Mouse (Mus musculus): ENCODE results near the gene Majin. TPM values are rescaled to one million over a fixed set of nuclear protein-coding genes. Genes with fewer than 3 reads are reported as not detected.

The Majin gene
- polyA plus RNA-seq, 1 experiment from 2014 or later, result not detected

- H3K27me3 ChIP-seq (replicated peaks), result 0 out of 2 replicates have a peak, but pooled peaks cover 7% of the 10 kb centered on the region
- H3K9ac ChIP-seq, result no peak overlapping the region; the same call in 1 of the 2 replicates
- WGBS (ENCODE audit: insufficient replicate concordance), result 65% methylated on average over 4 of the region's 4 CpGs
- H3K27ac ChIP-seq, result no peak overlapping the region
- peaks cover 24% of the 10 kb centered on the region for H3K4me1 ChIP-seq
- ATAC-seq, result no peak
- H3K9me3 ChIP-seq (replicated peaks), result no peaks in the 10 kb centered on the region
- H3K4me2 ChIP-seq, result no peak overlapping the region
- H3K36me3 ChIP-seq, result peaks cover 21% of the 10 kb centered on the region
- H3K4me3 ChIP-seq, result no peak overlapping the region
Observed at GRCm38 (mm10) chr19:6230411-6230810, 46.2 kb downstream of the Majin start.

DNA sequence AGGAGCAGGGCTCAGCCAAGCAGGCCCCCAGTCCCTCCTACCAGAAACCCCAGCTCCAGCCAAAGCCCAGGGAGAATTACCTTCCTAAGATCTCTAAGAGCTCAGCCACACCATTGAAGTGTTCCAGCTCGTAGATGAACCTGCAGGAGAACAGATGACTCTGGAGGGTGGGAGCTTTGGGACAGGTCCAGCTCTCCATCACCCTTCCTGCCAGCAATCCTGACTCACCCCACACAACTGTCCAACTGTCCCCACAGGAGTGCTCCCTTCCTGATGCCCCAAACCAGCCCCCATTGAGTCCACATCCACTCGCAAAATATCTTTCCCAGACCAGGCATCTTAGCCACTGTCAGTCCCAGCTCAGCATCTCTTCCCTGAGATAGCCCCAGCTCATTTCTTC, 46.8 kb downstream of the Majin start:
- H3K4me3 ChIP-seq, result no peak overlapping the region
- H3K9ac ChIP-seq, result no peak overlapping the region; the same call in 1 of the 2 replicates
- no peak overlapping the region for H3K27ac ChIP-seq
- peaks cover 24% of the 10 kb centered on the region for H3K4me1 ChIP-seq
- H3K36me3 ChIP-seq, result peaks cover 21% of the 10 kb centered on the region
- 0 out of 2 replicates have a peak, but pooled peaks cover 7% of the 10 kb centered on the region for H3K27me3 ChIP-seq (replicated peaks)
- H3K4me2 ChIP-seq, result no peak overlapping the region
- no peaks in the 10 kb centered on the region for H3K9me3 ChIP-seq (replicated peaks)
- 84% methylated on average over 2 of the region's 2 CpGs for WGBS (ENCODE audit: insufficient replicate concordance)
- no peak for ATAC-seq

DNA sequence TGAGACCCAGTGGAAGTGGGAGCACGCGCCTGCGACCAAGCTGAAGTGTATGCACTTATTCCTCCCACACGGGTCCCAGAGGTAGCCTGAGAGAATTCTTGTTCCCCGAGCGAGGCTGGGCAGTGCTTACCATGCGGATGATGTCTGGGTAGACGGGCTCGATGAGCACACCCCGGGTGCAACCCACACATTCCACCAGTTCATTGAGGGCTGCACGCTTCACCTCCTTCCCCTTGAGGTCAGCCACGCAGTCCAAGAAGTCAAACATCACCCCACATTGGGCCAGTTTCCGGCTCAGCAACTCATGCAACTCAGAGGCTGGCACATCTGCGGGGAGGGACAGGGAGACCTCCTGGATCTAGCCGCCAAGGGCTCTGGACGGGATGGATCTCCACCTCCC, 49.5 kb downstream of the Majin start:
- WGBS (ENCODE audit: insufficient replicate concordance), result 84% methylated on average over 16 of the region's 16 CpGs
- no peak for ATAC-seq
- Histone ChIP-seq H3K9ac (no peak overlapping the region), H3K27ac (no peak overlapping the region), H3K4me1 (peaks cover 39% of the 10 kb centered on the region), H3K36me3 (peaks cover 21% of the 10 kb centered on the region), H3K4me2 (no peak overlapping the region), H3K4me3 (no peak overlapping the region), H3K27me3 (replicated peaks) (0 out of 2 replicates have a peak, but pooled peaks cover 7% of the 10 kb centered on the region), H3K9me3 (replicated peaks) (no peaks in the 10 kb centered on the region)

DNA sequence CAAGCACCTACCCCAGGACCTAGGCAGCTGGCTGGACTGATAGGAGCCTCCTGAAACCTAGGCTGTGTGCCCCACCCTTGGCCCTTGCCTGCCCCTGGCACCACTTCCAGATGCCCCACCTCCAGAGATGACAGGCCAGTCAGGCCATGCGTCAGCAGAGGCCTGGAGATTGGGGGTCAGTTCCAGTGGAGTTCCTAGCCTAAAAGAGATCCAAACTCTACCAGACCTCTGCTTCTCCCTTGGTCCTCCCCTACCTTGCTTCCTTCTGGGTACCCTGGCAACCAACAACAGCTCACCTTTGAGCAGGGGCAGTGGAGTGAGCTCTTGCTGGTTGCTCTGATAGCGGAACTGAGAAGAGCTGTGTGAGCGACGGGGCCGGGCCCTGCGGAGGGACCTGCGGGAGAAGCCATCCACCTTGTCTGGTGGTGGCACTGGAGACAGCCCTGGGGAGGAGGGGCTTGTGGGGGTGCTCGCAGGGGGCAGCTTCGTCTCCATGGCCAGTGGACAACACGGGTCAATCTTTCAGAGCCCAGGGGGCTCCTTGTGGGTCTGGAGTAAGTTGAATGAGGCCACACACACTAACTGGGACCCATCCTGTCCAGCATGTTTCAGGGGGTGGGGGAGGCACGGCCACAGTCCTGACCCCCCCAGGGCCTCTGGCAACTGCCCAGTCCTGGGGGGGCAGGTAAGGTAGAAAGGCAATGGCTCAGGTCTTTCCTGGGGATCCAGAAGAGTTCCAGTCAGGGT, 50.3 kb downstream of the Majin start:
- WGBS (ENCODE audit: insufficient replicate concordance), result 72% methylated on average over 11 of the region's 11 CpGs
- Histone ChIP-seq H3K9ac (peak overlapping the region; percentile 23; the same call in 1 of the 2 replicates), H3K4me3 (peak overlapping the region; percentile 72; the same call in 1 of the 2 replicates), H3K27me3 (replicated peaks) (0 out of 2 replicates have a peak, but pooled peaks cover 7% of the 10 kb centered on the region), H3K9me3 (replicated peaks) (no peaks in the 10 kb centered on the region), H3K27ac (no peak overlapping the region), H3K36me3 (peaks cover 21% of the 10 kb centered on the region), H3K4me2 (peak overlapping the region; percentile 93), H3K4me1 (peaks cover 48% of the 10 kb centered on the region)
- no peak for ATAC-seq

DNA sequence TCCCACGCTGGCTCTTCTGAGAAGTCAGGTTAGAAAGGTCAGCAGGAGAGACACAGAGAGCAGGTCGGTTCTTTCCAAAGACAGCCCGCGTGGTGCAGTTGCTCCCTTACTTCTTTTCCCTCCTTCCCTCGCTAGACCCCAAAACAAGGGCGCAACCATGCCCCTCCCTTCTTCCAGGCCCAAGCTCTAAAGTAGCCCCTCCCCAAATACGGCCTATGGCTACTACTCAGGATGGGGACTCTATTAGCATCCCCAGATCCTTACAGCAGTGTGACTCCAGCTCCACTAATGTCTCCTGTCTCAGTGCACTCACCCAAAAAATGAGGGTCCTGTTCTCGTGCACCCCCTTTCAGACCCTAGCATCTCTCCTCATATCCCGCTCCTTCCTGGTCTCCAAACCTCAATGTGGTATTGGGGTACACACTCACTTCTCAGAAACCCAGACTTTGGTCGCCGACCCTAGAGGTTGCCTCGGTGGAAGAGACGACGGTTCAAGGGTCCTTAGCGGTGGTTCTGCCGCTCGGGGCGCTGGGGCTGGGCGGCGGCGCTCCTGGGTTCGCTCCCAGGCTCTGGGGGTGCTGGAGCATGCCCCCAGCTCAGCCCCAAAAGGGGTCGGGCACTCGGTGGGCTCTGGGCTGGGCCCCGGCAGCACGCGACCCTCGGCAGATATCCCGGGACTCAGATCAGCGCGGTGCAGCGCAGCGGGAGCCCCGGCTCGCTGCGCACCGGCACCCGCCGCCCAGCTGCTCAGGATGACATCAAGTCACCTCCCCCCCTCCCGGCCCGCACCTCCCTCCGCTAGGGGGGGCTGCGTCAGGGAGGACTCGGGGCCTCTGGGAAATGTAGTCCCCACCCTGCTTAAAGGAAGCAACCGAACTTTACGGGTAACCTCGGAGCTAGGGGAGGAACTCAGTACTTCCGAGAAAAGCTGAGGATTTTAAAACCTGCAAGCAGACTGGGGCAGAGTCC, 51.2 kb downstream of the Majin start, which contains the start of gene Ppp2r5b:
Ppp2r5b (minus strand) TSS at position 789 of the 969 bp plus-strand sequence.
- Histone ChIP-seq H3K27ac (peak within 1 kb of the TSS; percentile 96), H3K4me2 (peak within 1 kb of the TSS; percentile 93), H3K27me3 (replicated peaks) (0 out of 2 replicates have a peak, but pooled peaks cover 7% of the 10 kb centered on the region), H3K36me3 (peaks cover 17% of the 10 kb centered on the region), H3K9me3 (replicated peaks) (no peaks in the 10 kb centered on the region), H3K9ac (peak within 1 kb of the TSS; percentile 83), H3K4me3 (peak within 1 kb of the TSS; percentile 72), H3K4me1 (peaks cover 56% of the 10 kb centered on the region)
- 7% methylated on average over 48 of the region's 48 CpGs for WGBS (ENCODE audit: insufficient replicate concordance)
- peak; percentile 88 for ATAC-seq

DNA sequence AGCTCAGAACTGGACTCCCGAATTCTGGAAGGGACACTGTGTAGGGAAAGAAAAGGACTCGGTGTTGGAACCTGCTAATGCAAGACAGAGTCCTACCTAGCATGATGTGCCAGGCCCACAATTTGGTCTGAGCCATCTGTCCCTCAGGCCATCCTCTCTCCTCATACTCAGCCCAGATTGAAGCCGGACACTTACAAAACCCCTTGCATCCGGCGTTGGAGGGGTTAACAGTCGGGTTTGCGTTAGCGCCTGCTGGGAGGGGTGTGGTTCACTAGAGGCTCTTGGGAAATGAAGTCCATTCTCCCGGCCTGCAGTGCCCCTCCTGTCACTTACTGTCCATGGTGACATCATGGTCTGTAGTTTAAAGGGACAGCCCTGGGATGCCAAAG, 51.9 kb downstream of the Majin start:
- peak overlapping the region; percentile 96 for H3K27ac ChIP-seq
- 0% methylated on average over 9 of the region's 9 CpGs for WGBS (ENCODE audit: insufficient replicate concordance)
- H3K9ac ChIP-seq, result peak overlapping the region; percentile 83
- H3K9me3 ChIP-seq (replicated peaks), result no peaks in the 10 kb centered on the region
- peak; percentile 83 for ATAC-seq
- H3K4me3 ChIP-seq, result peak overlapping the region; percentile 72
- peaks cover 63% of the 10 kb centered on the region for H3K4me1 ChIP-seq
- H3K4me2 ChIP-seq, result peak overlapping the region; percentile 93
- H3K27me3 ChIP-seq (replicated peaks), result 0 out of 2 replicates have a peak, but pooled peaks cover 7% of the 10 kb centered on the region
- H3K36me3 ChIP-seq, result peaks cover 10% of the 10 kb centered on the region

DNA sequence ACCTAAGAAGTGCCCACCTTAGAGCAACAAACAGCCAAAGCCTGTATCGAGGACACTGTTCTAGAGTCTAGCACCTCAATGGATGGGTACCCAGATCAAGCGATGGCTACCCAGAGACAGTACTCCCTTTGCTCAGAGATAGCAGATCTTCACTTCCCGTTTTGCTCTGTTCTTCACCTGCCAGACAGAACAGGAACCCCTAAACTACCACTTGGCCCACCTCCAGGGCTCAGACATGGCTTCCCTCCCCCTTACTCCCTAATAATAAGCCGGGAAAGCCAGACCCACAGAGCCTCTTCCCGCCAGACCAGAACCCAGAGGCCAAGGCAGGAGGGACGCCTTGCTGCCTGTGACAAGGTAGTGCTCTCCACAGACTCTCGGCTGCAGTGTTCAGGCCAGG, 52.7 kb downstream of the Majin start:
- H3K9me3 ChIP-seq (replicated peaks), result no peaks in the 10 kb centered on the region
- 61% methylated on average over 7 of the region's 7 CpGs for WGBS (ENCODE audit: insufficient replicate concordance)
- H3K36me3 ChIP-seq, result peaks cover 5% of the 10 kb centered on the region; the same call in 1 of the 2 replicates
- peak overlapping the region; percentile 96 for H3K27ac ChIP-seq
- H3K9ac ChIP-seq, result no peak overlapping the region
- no peak for ATAC-seq
- no peak overlapping the region for H3K4me3 ChIP-seq
- H3K27me3 ChIP-seq (replicated peaks), result 0 out of 2 replicates have a peak, but pooled peaks cover 7% of the 10 kb centered on the region
- peaks cover 64% of the 10 kb centered on the region for H3K4me1 ChIP-seq
- no peak overlapping the region for H3K4me2 ChIP-seq

DNA sequence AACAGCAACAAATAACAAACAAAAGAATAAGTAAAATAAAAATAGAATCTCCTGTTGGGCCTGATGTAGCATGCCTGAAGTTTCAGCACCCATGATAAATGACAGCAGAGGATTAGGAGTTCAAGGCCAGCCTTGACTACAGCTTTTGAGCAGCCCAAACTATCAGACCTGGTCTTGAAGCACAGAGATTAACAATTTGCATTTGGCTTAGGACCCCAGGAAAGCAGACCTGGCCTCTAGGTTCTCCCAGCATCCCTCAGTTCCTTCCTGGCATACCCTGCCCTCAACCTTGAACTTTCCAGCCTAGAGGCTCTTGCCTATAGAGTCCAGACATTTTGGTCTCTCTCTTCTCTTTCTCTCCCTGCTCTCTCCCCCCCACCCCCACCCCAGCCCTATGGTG, 54.6 kb downstream of the Majin start:
- Histone ChIP-seq H3K27me3 (replicated peaks) (0 out of 2 replicates have a peak, but pooled peaks cover 7% of the 10 kb centered on the region), H3K27ac (peak overlapping the region; percentile 93; the same call in 1 of the 2 replicates), H3K9ac (no peak overlapping the region), H3K4me2 (no peak overlapping the region), H3K4me3 (no peak overlapping the region), H3K9me3 (replicated peaks) (no peaks in the 10 kb centered on the region), H3K36me3 (peaks cover under 1% of the 10 kb centered on the region; the same call in 1 of the 2 replicates), H3K4me1 (peaks cover 82% of the 10 kb centered on the region)
- no peak for ATAC-seq

GRCm38 (mm10) chr19:6240136-6240535, 55.9 kb downstream of the Majin start:
- Histone ChIP-seq H3K9ac (peak overlapping the region; percentile 51; the same call in 1 of the 2 replicates), H3K27me3 (replicated peaks) (no peaks in the 10 kb centered on the region), H3K4me3 (peak overlapping the region; percentile 92; the same call in 1 of the 2 replicates), H3K36me3 (peaks cover 14% of the 10 kb centered on the region), H3K27ac (peak overlapping the region; percentile 93), H3K9me3 (replicated peaks) (no peaks in the 10 kb centered on the region), H3K4me1 (peaks cover 69% of the 10 kb centered on the region), H3K4me2 (peak overlapping the region; percentile 96)
- ATAC-seq, result peak; percentile 49
- WGBS (ENCODE audit: insufficient replicate concordance), result 11% methylated on average over 1 of the region's 1 CpGs

DNA sequence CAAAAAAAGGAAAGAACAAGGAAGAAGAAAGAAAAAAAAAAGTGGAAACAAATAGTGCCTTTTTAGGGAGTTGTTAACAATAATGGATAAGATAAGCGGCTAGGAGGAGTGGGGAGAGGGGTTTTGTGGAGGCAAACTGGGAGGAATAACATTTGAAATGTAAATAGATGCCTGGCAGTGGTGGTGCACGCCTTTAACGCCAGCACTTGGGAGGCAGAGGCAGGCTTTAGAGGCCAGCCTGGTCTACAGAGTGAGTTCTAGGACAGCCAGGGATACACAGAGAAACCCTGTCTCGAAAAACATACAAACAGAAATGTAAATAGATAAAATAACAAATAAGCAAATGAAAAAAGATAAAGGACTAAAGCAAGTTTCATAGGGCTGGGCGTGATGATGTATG, 56.5 kb downstream of the Majin start:
- Histone ChIP-seq H3K27me3 (replicated peaks) (no peaks in the 10 kb centered on the region), H3K9me3 (replicated peaks) (no peaks in the 10 kb centered on the region), H3K27ac (peak overlapping the region; percentile 93), H3K4me2 (peak overlapping the region; percentile 96), H3K4me1 (peaks cover 65% of the 10 kb centered on the region), H3K36me3 (peaks cover 20% of the 10 kb centered on the region), H3K4me3 (peak overlapping the region; percentile 92), H3K9ac (peak overlapping the region; percentile 51)
- 25% methylated on average over 5 of the region's 5 CpGs for WGBS (ENCODE audit: insufficient replicate concordance)
- ATAC-seq, result no peak

DNA sequence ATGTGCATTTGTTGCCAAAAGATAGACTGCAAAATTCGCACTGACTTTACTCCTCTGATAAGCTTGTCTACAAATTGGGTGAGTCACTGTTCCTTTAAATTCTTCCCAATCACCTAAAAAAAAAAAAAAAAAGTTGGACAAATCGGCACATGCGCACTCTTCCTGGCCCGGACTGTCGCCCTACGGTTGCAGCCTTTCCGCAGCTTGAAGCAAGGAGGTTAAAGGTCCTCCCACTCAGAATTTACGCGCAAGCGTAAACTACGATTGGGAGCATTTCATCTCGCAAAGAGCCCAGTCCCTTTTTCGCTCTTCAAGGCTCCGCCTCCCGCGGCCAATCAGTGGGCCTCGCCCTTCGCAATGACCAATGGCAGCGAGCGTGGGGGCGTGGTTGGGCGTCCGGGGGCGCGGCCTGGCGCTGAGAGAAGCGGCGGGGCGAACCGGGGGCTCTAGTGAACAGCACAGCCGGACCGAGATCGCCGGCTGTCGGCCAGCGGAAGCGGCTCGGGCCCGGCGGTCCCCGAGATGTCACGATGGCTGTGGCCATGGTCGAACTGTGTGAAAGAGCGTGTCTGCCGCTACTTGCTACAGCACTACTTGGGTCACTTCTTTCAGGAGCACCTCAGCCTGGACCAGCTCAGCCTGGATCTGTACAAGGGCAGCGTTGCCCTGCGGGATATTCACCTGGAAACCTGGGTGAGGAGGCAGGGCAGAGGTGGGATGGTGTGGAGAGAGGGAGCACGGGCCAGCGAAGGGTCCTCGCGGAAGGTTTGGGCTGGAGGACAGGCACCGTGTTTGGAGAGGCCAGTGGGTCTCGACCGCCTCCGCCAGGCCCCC, 57.3 kb downstream of the Majin start, which contains the start of gene Atg2a:
Atg2a (plus strand) TSS at position 395 of the 834 bp plus-strand sequence.
- peak; percentile 90 for ATAC-seq
- Histone ChIP-seq H3K36me3 (peaks cover 28% of the 10 kb centered on the region), H3K27ac (peak within 1 kb of the TSS; percentile 93), H3K4me2 (peak within 1 kb of the TSS; percentile 96), H3K27me3 (replicated peaks) (no peaks in the 10 kb centered on the region), H3K4me1 (peaks cover 61% of the 10 kb centered on the region), H3K9me3 (replicated peaks) (no peaks in the 10 kb centered on the region), H3K9ac (peak within 1 kb of the TSS; percentile 95), H3K4me3 (peak within 1 kb of the TSS; percentile 92)
- WGBS (ENCODE audit: insufficient replicate concordance), result under 1% methylated on average over 55 of the region's 55 CpGs
